Mouse (Mus musculus): ENCODE data around the gene Prmt8.

The Prmt8 gene

GRCm38 (mm10) chr6:127661717-127662292 lies 107.5 kb downstream of the Prmt8 start:
- DNase-seq, result no peak

DNA sequence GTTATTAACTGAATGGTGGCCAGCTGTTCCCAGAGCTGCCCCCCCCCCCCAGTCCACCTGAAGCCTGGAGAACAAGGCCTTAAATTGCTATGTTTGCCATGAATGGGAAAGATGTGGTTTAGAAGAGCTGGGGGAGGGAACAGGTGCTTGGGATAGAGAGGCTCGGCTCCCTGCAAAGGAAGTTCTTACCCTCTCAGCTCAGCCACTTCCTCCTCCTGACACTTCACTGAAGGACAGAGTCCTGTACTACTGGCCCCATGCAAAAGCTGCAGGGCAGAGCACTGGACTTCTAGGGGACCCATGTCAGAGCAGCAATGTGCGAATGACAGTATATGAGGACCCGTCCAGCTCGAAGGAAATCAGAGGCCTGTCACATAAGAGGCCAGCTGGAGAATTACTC lies 109.3 kb downstream of the Prmt8 start:
- no peak for DNase-seq

GRCm38 (mm10) chr6:127659472-127659871 lies 109.8 kb downstream of the Prmt8 start:
- no peak for DNase-seq

DNA sequence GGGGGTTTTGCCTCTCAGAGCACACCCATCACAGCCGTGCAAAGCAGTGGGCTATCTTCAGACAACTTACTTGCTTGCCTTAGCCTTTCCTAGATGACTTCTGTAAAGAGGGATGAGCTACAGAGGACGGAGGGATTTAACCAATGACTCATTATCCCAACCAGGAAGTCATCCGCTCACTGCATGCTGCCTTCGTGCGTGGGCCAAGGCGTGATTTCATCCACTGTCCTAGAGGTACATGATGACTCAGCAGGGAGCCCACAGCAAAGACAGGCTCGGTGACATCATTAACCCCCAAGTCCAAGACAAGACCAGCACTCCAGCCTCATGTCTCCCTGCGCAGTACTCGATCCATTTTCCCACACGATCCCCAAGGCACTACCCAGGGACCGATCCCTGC lies 112.1 kb downstream of the Prmt8 start:
- no peak for DNase-seq

- DNase-seq, result no peak
Measured at GRCm38 (mm10) chr6:127655988-127656387, 113.3 kb downstream of the Prmt8 start.

DNA sequence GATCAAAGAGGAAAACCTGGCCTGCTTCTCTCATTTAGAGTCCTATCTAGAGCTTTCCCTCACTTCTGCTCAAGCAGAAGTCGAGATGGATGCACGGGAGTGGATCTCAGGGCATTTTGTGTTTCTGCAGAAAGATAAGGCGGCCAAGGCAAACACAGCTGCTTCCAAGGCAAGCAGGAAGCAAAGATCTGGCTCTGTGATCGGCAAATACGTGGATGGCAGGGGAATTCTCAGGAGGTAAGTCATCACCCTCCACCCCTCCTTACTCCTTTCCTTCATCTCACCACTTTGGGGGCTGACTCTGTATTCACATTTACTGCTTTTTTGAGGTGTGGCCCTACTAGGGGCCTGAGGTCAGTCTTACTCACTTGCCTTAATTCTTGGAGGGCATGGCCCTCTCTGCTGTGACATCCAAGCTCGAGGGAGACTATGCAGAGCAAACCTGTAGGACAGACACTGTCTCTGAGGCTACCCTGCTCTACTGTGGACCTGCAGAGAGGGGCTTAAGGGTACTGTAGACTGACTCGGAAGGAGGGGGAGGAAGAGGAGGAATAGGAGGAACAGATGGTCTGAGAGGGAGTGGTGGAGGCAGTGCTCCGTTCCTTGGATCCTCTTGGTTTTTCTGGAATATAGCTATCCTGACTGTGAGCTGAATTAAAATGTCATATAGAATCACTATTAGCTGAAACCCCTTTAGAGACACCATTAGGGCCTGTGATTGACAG lies 128.0 kb downstream of the Prmt8 start:
- DNase-seq, result no peak

All from kidney, postnatal 4 days (tissue).